9 mouse cellular contexts compared by ENCODE assay signal in genomic region chr4:154586334-154586733, GRCm38 (mm10). TPM values are rescaled to one million over a fixed set of nuclear protein-coding genes. Genes with fewer than 3 reads are reported as not detected.
DNase-seq lines count a peak whose midpoint lies in the region; ATAC-seq lines count a peak whose summit lies in the region.
"Had no signal": no experiment of that assay in that cellular context is flagged by ENCODE, and none has a peak within 500 bp of the region (broad histone marks: within the 10 kb centered on the region; RNA-seq: fewer than 3 reads in every experiment).

No protein-coding gene starts in this region.

- H3K9me3 ChIP-seq in heart, embryonic 13.5 days = no peaks in the 10 kb centered on the region
- H3K9me3 ChIP-seq in lung, embryonic 16.5 days (ENCODE audit: control insufficient read depth, low read length) = no peaks in the 10 kb centered on the region
- H3K9me3 ChIP-seq in forebrain, embryonic 10.5 days = no peaks in the 10 kb centered on the region
- H3K9me3 ChIP-seq in limb, embryonic 11.5 days (ENCODE audit: control insufficient read depth, low read length) = no peaks in the 10 kb centered on the region

- 75% methylated on average over 11 of the region's 11 CpGs for WGBS in heart, embryonic 13.5 days
- WGBS in lung, embryonic 16.5 days = 67% methylated on average over 11 of the region's 11 CpGs
- WGBS in forebrain, embryonic 10.5 days = 64% methylated on average over 11 of the region's 11 CpGs
- whole genome bisulfite sequencing in limb, embryonic 11.5 days = 61% methylated on average over 11 of the region's 11 CpGs

- 0 out of 2 replicates have a peak overlapping the region, but pooled peaks have one; percentile 9 for H3K4me2 ChIP-seq in heart, embryonic 13.5 days
- no peak overlapping the region for H3K4me2 ChIP-seq in lung, embryonic 16.5 days (ENCODE audit: low read depth, low read length)
- H3K4me2 ChIP-seq in limb, embryonic 11.5 days (ENCODE audit: low read depth, severe bottlenecking) = no peak overlapping the region
- H3K4me2 ChIP-seq: liver, embryonic 11.5 days had no signal

- peaks cover 9% of the 10 kb centered on the region; the same call in 1 of the 2 replicates for H3K27me3 ChIP-seq in heart, embryonic 13.5 days (replicated peaks)
- no peaks in the 10 kb centered on the region for H3K27me3 ChIP-seq in lung, embryonic 16.5 days (ENCODE audit: control insufficient read depth, insufficient read depth, low read depth, low read length)
- H3K27me3 ChIP-seq in forebrain, embryonic 10.5 days (ENCODE audit: poor library complexity, severe bottlenecking) = peaks cover 32% of the 10 kb centered on the region
- H3K27me3 ChIP-seq in limb, embryonic 11.5 days (ENCODE audit: control insufficient read depth, insufficient read depth, low read length) = no peaks in the 10 kb centered on the region

- H3K27ac ChIP-seq in heart, embryonic 13.5 days (replicated peaks) = peak overlapping the region; percentile 73
- peak overlapping the region; percentile 84 for H3K27ac ChIP-seq in lung, embryonic 16.5 days (ENCODE audit: low read length)
- H3K27ac ChIP-seq in forebrain, embryonic 10.5 days = peak overlapping the region; percentile 86
- H3K27ac ChIP-seq in limb, embryonic 11.5 days (replicated peaks; ENCODE audit: low read depth, low read length) = peak overlapping the region; percentile 64

- H3K4me1 ChIP-seq in heart, embryonic 13.5 days = peaks cover 68% of the 10 kb centered on the region
- peaks cover 51% of the 10 kb centered on the region for H3K4me1 ChIP-seq in lung, embryonic 16.5 days (replicated peaks; ENCODE audit: control insufficient read depth, insufficient read depth, low read length)
- peaks cover 100% of the 10 kb centered on the region for H3K4me1 ChIP-seq in forebrain, embryonic 10.5 days
- peaks cover 68% of the 10 kb centered on the region for H3K4me1 ChIP-seq in limb, embryonic 11.5 days (ENCODE audit: control insufficient read depth, insufficient read depth, low read length)

- no peak for ATAC-seq in heart, embryonic 13.5 days (ENCODE audit: extremely low read depth, insufficient number of reproducible peaks, low FRiP score, low TSS enrichment)
- 0 out of 2 replicates have a peak, but pooled peaks have one; percentile 15 for ATAC-seq in lung, embryonic 16.5 days (ENCODE audit: low read depth)
- 0 out of 2 replicates have a peak, but pooled peaks have one; percentile 40 for ATAC-seq in limb, embryonic 11.5 days (ENCODE audit: insufficient number of reproducible peaks, low FRiP score, low TSS enrichment, low read depth)

- no peak for DNase-seq in heart, postnatal 36 days
- no peak for DNase-seq in lung, postnatal 14 days
- no peak for DNase-seq in forebrain, embryonic 10.5 days (ENCODE audit: extremely low spot score, low spot score)
- DNase-seq in limb, embryonic 11.5 days (ENCODE audit: low spot score) = no peak
- no peak for DNase-seq in ovary, postnatal 10 days (ENCODE audit: low spot score)
- no peak for DNase-seq in urinary bladder, postnatal 14 days (ENCODE audit: low spot score)

- no peaks in the 10 kb centered on the region for H3K36me3 ChIP-seq in heart, embryonic 13.5 days
- H3K36me3 ChIP-seq in lung, embryonic 16.5 days (ENCODE audit: control insufficient read depth, insufficient read depth, low read length) = no peaks in the 10 kb centered on the region
- peaks cover 12% of the 10 kb centered on the region; the same call in 1 of the 2 replicates for H3K36me3 ChIP-seq in forebrain, embryonic 10.5 days (replicated peaks)
- no peaks in the 10 kb centered on the region for H3K36me3 ChIP-seq in limb, embryonic 11.5 days (ENCODE audit: control insufficient read depth, insufficient read depth, low read length)

- intact Hi-C loops in heart, postnatal 36 days (cut with DNase I) = no loop called here

- peak overlapping the region; percentile 67 for H3K9ac ChIP-seq in heart, embryonic 13.5 days
- no peak overlapping the region; the same call in 1 of the 2 replicates for H3K9ac ChIP-seq in lung, embryonic 16.5 days (ENCODE audit: low read length)
- H3K9ac ChIP-seq in limb, embryonic 11.5 days (ENCODE audit: low read length) = no peak overlapping the region

- no peak overlapping the region for H3K4me3 ChIP-seq in heart, embryonic 13.5 days
- H3K4me3 ChIP-seq in lung, embryonic 16.5 days (ENCODE audit: low read length) = no peak overlapping the region
- no peak overlapping the region for H3K4me3 ChIP-seq in forebrain, embryonic 10.5 days
- H3K4me3 ChIP-seq in limb, embryonic 11.5 days (ENCODE audit: low read depth, low read length) = no peak overlapping the region

RNA-seq across cellular contexts. Expression of gene Prdm16, which starts 50.3 kb away (rescaled TPM):
- polyA plus RNA-seq in heart, embryonic 13.5 days (2015; fragmentation: Nextera tagmentation; extraction: Ambion mirVana) = 15.3 and 19.3 TPM in 2 replicates
- 10 to 100 TPM; 11.7 to 13.8 TPM for total RNA-seq in heart, postnatal 36 days (2021)
- 25.2 and 27.9 TPM in 2 replicates for polyA plus RNA-seq in lung, embryonic 16.5 days (2015; fragmentation: Nextera tagmentation; extraction: Ambion mirVana)
- polyA plus RNA-seq in forebrain, embryonic 10.5 days (2016; fragmentation: Nextera tagmentation; extraction: Ambion mirVana) = 40.1 and 43.1 TPM in 2 replicates
- 78.2 and 87.1 TPM in 2 replicates for polyA plus RNA-seq in limb, embryonic 11.5 days (2014; fragmentation: Nextera tagmentation; extraction: Ambion mirVana)
